Mouse (Mus musculus): ENCODE measurements around the gene Rps18. TPM values are rescaled to one million over a fixed set of nuclear protein-coding genes. Genes with fewer than 3 reads are reported as not detected.

Gene Rps18
- polyA plus RNA-seq, 1 experiment from 2014 or later = 1,265 TPM

DNA sequence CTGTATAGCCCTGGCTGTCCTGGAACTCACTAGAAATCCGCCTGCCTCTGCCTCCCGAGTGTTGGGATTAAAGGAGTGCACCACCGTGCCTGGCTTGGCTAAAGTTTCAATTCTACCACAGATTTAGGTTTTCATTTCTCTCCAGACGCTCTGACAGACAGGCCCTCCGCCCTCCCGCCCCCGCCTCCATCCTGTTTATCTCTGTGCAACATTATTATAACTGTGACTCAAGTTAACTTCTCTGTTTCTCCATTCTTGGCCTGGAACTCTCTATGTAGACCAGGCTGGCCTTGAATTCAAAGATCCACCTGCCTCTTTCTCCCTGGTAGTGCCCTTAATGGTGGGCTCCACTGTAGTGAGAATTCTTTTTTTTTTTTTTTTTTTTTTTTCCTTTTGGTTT lies 53.3 kb downstream of the Rps18 start:
- no peak overlapping the region for H3K9ac ChIP-seq (ENCODE audit: low read length)
- no peak overlapping the region for H3K4me3 ChIP-seq (ENCODE audit: low read depth, low read length)
- no peaks in the 10 kb centered on the region for H3K9me3 ChIP-seq (ENCODE audit: control insufficient read depth, low read length)
- WGBS = 90% methylated on average over 7 of the region's 7 CpGs
- H3K27me3 ChIP-seq (ENCODE audit: control insufficient read depth, insufficient read depth, low read length) = no peaks in the 10 kb centered on the region
- H3K4me2 ChIP-seq (ENCODE audit: low read depth, low read length, severe bottlenecking) = no peak overlapping the region
- no peaks in the 10 kb centered on the region for H3K4me1 ChIP-seq (replicated peaks; ENCODE audit: control insufficient read depth, insufficient read depth, low read length)
- no peak overlapping the region for H3K27ac ChIP-seq (ENCODE audit: low read depth, low read length)
- ATAC-seq (replicated peaks; ENCODE audit: low FRiP score) (no peak), DNase-seq (ENCODE audit: low spot score) (no peak)
- H3K36me3 ChIP-seq (ENCODE audit: control insufficient read depth, insufficient read depth, low read length) = no peaks in the 10 kb centered on the region

DNA sequence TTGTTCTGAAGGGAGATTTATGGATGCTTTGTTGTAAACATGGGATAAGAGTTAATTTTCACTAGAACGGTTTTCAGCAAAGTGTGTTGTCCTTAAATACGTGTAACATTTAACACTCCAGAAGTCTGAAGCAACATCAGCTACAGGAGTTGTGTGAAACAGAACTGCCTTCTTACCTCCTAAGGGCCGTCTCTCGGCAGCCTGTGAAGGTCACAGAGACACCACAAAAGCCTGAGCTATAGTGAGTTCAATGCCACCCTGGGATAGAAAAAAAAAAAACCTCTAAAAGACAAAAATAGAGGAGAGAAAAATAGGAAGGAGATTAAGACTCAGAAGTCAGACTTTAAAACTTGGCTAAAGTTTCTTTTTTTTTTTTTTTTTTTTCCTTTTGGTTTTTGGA lies 53.7 kb downstream of the Rps18 start:
- no peak overlapping the region for H3K4me3 ChIP-seq (ENCODE audit: low read depth, low read length)
- DNase-seq (ENCODE audit: low spot score) (no peak), ATAC-seq (replicated peaks; ENCODE audit: low FRiP score) (no peak)
- no peaks in the 10 kb centered on the region for H3K27me3 ChIP-seq (ENCODE audit: control insufficient read depth, insufficient read depth, low read length)
- H3K9ac ChIP-seq (ENCODE audit: low read length) = no peak overlapping the region
- H3K4me1 ChIP-seq (replicated peaks; ENCODE audit: control insufficient read depth, insufficient read depth, low read length) = no peaks in the 10 kb centered on the region
- no peaks in the 10 kb centered on the region for H3K36me3 ChIP-seq (ENCODE audit: control insufficient read depth, insufficient read depth, low read length)
- no peaks in the 10 kb centered on the region for H3K9me3 ChIP-seq (ENCODE audit: control insufficient read depth, low read length)
- WGBS = 87% methylated on average over 4 of the region's 4 CpGs
- H3K4me2 ChIP-seq (ENCODE audit: low read depth, low read length, severe bottlenecking) = no peak overlapping the region
- no peak overlapping the region for H3K27ac ChIP-seq (ENCODE audit: low read depth, low read length)

Other genes starting within 250 kb of the Rps18 start
- gene March2, start 237.3 kb downstream of the Rps18 start, polyA plus RNA-seq (2014; fragmentation: Nextera tagmentation; extraction: Ambion mirVana) = 39.3 and 40.1 TPM in 2 replicates
- gene Rab11b, start 195.5 kb downstream of the Rps18 start, polyA plus RNA-seq (2014; fragmentation: Nextera tagmentation; extraction: Ambion mirVana) = 330 and 338 TPM in 2 replicates
- gene Angptl4, start 174.2 kb downstream of the Rps18 start, polyA plus RNA-seq (2014; fragmentation: Nextera tagmentation; extraction: Ambion mirVana) = 16.6 and 20.9 TPM in 2 replicates
- 30.4 and 31.1 TPM in 2 replicates for gene Kank3, start 145.5 kb downstream of the Rps18 start, polyA plus RNA-seq (2014; fragmentation: Nextera tagmentation; extraction: Ambion mirVana)
- 758 and 759 TPM in 2 replicates for gene Rps28, start 131.4 kb downstream of the Rps18 start, polyA plus RNA-seq (2014; fragmentation: Nextera tagmentation; extraction: Ambion mirVana)
- 374 and 400 TPM in 2 replicates for gene Ndufa7, start 131.4 kb downstream of the Rps18 start, polyA plus RNA-seq (2014; fragmentation: Nextera tagmentation; extraction: Ambion mirVana)
- 62.9 and 74.6 TPM in 2 replicates for gene Cd320, start 112.9 kb downstream of the Rps18 start, polyA plus RNA-seq (2014; fragmentation: Nextera tagmentation; extraction: Ambion mirVana)
- not detected in 2 replicates for gene Gm7029, start 82.2 kb downstream of the Rps18 start, polyA plus RNA-seq (2014; fragmentation: Nextera tagmentation; extraction: Ambion mirVana)
- gene Kifc1, start 65.3 kb downstream of the Rps18 start, polyA plus RNA-seq (2014; fragmentation: Nextera tagmentation; extraction: Ambion mirVana) = 16.0 and 20.4 TPM in 2 replicates
- gene Platr17, start 50.9 kb downstream of the Rps18 start, polyA plus RNA-seq (2014; fragmentation: Nextera tagmentation; extraction: Ambion mirVana) = 0.24 TPM in 1 of 2 replicates, not detected in the other
- gene Daxx, start 46.6 kb downstream of the Rps18 start, polyA plus RNA-seq (2014; fragmentation: Nextera tagmentation; extraction: Ambion mirVana) = 68.2 and 73.8 TPM in 2 replicates
- 13.9 and 15.5 TPM in 2 replicates for gene Tapbp, start 40.1 kb downstream of the Rps18 start, polyA plus RNA-seq (2014; fragmentation: Nextera tagmentation; extraction: Ambion mirVana)
- 13.0 and 14.9 TPM in 2 replicates for gene Zbtb22, start 40.1 kb downstream of the Rps18 start, polyA plus RNA-seq (2014; fragmentation: Nextera tagmentation; extraction: Ambion mirVana)
- gene Rgl2, start 26.5 kb downstream of the Rps18 start, polyA plus RNA-seq (2014; fragmentation: Nextera tagmentation; extraction: Ambion mirVana) = 48.0 and 51.5 TPM in 2 replicates
- 202 and 214 TPM in 2 replicates for gene Pfdn6, start 15.7 kb downstream of the Rps18 start, polyA plus RNA-seq (2014; fragmentation: Nextera tagmentation; extraction: Ambion mirVana)
- gene Wdr46, start 15.3 kb downstream of the Rps18 start, polyA plus RNA-seq (2014; fragmentation: Nextera tagmentation; extraction: Ambion mirVana) = 42.6 and 47.2 TPM in 2 replicates
- 4.0 and 4.3 TPM in 2 replicates for gene B3galt4, start 4.5 kb downstream of the Rps18 start, polyA plus RNA-seq (2014; fragmentation: Nextera tagmentation; extraction: Ambion mirVana)
- 44.0 and 46.8 TPM in 2 replicates for gene Vps52, start 189 bp downstream of the Rps18 start, polyA plus RNA-seq (2014; fragmentation: Nextera tagmentation; extraction: Ambion mirVana)
- 35.7 and 40.1 TPM in 2 replicates for gene H2-K1, start 44.3 kb upstream of the Rps18 start, polyA plus RNA-seq (2014; fragmentation: Nextera tagmentation; extraction: Ambion mirVana)
- 7.5 and 8.3 TPM in 2 replicates for gene Ring1, start 68.7 kb upstream of the Rps18 start, polyA plus RNA-seq (2014; fragmentation: Nextera tagmentation; extraction: Ambion mirVana)
- 81.7 and 101 TPM in 2 replicates for gene H2-Ke6, start 72.1 kb upstream of the Rps18 start, polyA plus RNA-seq (2014; fragmentation: Nextera tagmentation; extraction: Ambion mirVana)
- gene Slc39a7, start 75.7 kb upstream of the Rps18 start, polyA plus RNA-seq (2014; fragmentation: Nextera tagmentation; extraction: Ambion mirVana) = 99.6 and 104 TPM in 2 replicates
- gene Rxrb, start 75.8 kb upstream of the Rps18 start, polyA plus RNA-seq (2014; fragmentation: Nextera tagmentation; extraction: Ambion mirVana) = 32.8 and 40.3 TPM in 2 replicates
- 1.3 and 1.7 TPM in 2 replicates for gene Col11a2, start 83.4 kb upstream of the Rps18 start, polyA plus RNA-seq (2014; fragmentation: Nextera tagmentation; extraction: Ambion mirVana)
- 0.17 and 0.25 TPM in 2 replicates for gene H2-Oa, start 136.3 kb upstream of the Rps18 start, polyA plus RNA-seq (2014; fragmentation: Nextera tagmentation; extraction: Ambion mirVana)
- 7.2 and 8.2 TPM in 2 replicates for gene H2-DMa, start 163.5 kb upstream of the Rps18 start, polyA plus RNA-seq (2014; fragmentation: Nextera tagmentation; extraction: Ambion mirVana)
- gene Brd2, start 166.6 kb upstream of the Rps18 start, polyA plus RNA-seq (2014; fragmentation: Nextera tagmentation; extraction: Ambion mirVana) = 152 and 163 TPM in 2 replicates
- 0.15 TPM in 1 of 2 replicates, not detected in the other for gene H2-DMb2, start 187.3 kb upstream of the Rps18 start, polyA plus RNA-seq (2014; fragmentation: Nextera tagmentation; extraction: Ambion mirVana)
- gene H2-DMb1, start 197.1 kb upstream of the Rps18 start, polyA plus RNA-seq (2014; fragmentation: Nextera tagmentation; extraction: Ambion mirVana) = 0.15 and 0.87 TPM in 2 replicates
- 1.6 and 1.7 TPM in 2 replicates for gene Tap1, start 231.6 kb upstream of the Rps18 start, polyA plus RNA-seq (2014; fragmentation: Nextera tagmentation; extraction: Ambion mirVana)
- gene Psmb9, start 231.8 kb upstream of the Rps18 start, polyA plus RNA-seq (2014; fragmentation: Nextera tagmentation; extraction: Ambion mirVana) = 0.99 and 1.6 TPM in 2 replicates
- 1.5 and 1.6 TPM in 2 replicates for gene Psmb8, start 241.7 kb upstream of the Rps18 start, polyA plus RNA-seq (2014; fragmentation: Nextera tagmentation; extraction: Ambion mirVana)
- 0.11 and 0.41 TPM in 2 replicates for gene Tap2, start 247.5 kb upstream of the Rps18 start, polyA plus RNA-seq (2014; fragmentation: Nextera tagmentation; extraction: Ambion mirVana)

All from forebrain, embryonic 11.5 days (tissue).